In genomic region chr6:86646143-86646542, GRCm38 (mm10) we compare ENCODE assay signal across 20 mouse cellular contexts. TPM values are rescaled to one million over a fixed set of nuclear protein-coding genes. Genes with fewer than 3 reads are reported as not detected.
"Had no signal": no experiment of that assay in that cellular context is flagged by ENCODE, and none has a peak within 500 bp of the region (broad histone marks: within the 10 kb centered on the region; RNA-seq: fewer than 3 reads in every experiment).

No protein-coding gene starts in this region.

- H3K4me2 ChIP-seq: lung, embryonic 15.5 days; midbrain, embryonic 11.5 days; midbrain, embryonic 13.5 days; midbrain, embryonic 15.5 days; neural tube, embryonic 12.5 days; stomach, embryonic 15.5 days had no signal

- H3K4me3 ChIP-seq: lung, embryonic 15.5 days; megakaryocyte, embryonic 14.5 days; midbrain, embryonic 13.5 days; midbrain, embryonic 15.5 days; neural tube, embryonic 12.5 days; stomach, embryonic 15.5 days had no signal

- ATAC-seq: liver, postnatal 0 days; lung, postnatal 0 days; midbrain, embryonic 13.5 days; midbrain, embryonic 15.5 days had no signal

- H3K27ac ChIP-seq: lung, embryonic 15.5 days; macrophage; midbrain, embryonic 13.5 days; midbrain, embryonic 15.5 days; neural tube, embryonic 12.5 days; stomach, embryonic 15.5 days; stomach, postnatal 0 days had no signal

- DNase-seq: liver, postnatal 0 days; lung, adult 2 months; lung, postnatal 14 days; lung, postnatal 36 days; right cerebral cortex, postnatal 14 days; spleen, adult 18-20 months; thymus, adult 18-20 months; thymus, postnatal 14 days; thymus, postnatal 36 days had no signal

- H3K9me3 ChIP-seq: lung, embryonic 15.5 days; megakaryocyte, embryonic 14.5 days; midbrain, embryonic 13.5 days; midbrain, embryonic 15.5 days; neural tube, embryonic 12.5 days; stomach, embryonic 15.5 days had no signal

- H3K9ac ChIP-seq: liver, postnatal 0 days; lung, embryonic 15.5 days; midbrain, embryonic 13.5 days; midbrain, embryonic 15.5 days; neural tube, embryonic 12.5 days; stomach, embryonic 15.5 days had no signal

- H3K27me3 ChIP-seq: lung, embryonic 15.5 days; megakaryocyte, embryonic 14.5 days; midbrain, embryonic 13.5 days; midbrain, embryonic 15.5 days; neural tube, embryonic 12.5 days; stomach, embryonic 15.5 days had no signal

- H3K4me1 ChIP-seq: lung, embryonic 15.5 days; midbrain, embryonic 13.5 days; midbrain, embryonic 15.5 days; neural tube, embryonic 12.5 days had no signal

RNA-seq across cellular contexts. Expression of gene Asprv1, which starts 18.2 kb away (rescaled TPM):
- total RNA-seq: monocyte, adult 5-6 weeks had no signal
